Mouse (Mus musculus) cerebral cortex, adult 2 months (tissue): ENCODE data around the gene Tmem102.

Experiments
- WGBS: fragments of 180-500 bp; shearing (Covaris S2); methylation state at CpG from one replicate; pipeline ENCODE4 v1.1.7; 2018; 5-methylcytosine and 5-hydroxymethylcytosine counted together

Tmem102 gene

DNA sequence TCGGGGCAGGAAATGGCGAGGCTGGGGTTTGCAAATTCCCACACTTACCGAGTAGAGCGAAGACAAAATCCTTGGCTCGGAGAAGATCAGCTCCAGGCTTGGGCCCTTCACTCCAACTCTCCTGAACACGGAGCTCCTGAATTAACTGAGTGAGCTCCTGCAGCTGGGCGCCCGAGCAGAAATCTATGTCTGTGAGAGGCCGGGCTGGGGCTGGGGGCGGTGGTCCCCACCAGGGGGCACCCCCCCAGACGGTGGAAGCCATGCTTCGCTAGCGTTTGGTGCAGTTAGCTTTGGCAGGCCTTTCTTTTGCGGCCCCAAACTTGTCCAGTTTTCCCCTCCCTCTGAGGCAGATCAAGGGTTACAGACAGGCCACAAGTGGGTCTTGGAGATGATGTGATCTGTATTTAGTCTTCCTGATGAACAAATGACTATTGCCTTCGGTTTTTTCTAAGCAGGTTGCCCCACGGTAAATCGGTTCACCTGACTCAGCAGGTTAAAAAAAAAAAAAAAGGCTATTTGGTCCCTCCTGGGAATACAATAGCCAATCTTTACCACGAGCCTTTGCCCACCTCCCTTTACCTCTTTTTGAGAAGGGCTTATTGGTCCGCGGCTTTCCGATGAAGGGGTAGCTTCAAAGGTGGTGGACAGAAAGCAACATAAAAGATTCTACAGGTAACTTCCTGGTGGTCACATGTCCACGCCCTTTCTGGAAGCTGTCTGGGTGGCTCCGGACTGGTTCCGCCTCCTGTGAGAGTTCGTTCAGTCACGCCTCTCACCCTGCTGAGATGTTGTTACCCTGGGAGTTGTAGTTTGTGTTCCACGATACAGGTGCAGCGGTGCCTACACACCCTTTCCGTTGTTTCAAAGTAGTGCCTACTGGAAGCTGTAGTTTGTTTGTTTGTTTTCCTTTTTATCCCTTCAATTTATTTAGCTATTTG lies at the start of gene Tmem102:
Gene Tmem102, minus strand, starts transcription at position 653 of the 938 bp plus-strand sequence.
- 37% methylated on average over 29 of the region's 29 CpGs for WGBS

DNA sequence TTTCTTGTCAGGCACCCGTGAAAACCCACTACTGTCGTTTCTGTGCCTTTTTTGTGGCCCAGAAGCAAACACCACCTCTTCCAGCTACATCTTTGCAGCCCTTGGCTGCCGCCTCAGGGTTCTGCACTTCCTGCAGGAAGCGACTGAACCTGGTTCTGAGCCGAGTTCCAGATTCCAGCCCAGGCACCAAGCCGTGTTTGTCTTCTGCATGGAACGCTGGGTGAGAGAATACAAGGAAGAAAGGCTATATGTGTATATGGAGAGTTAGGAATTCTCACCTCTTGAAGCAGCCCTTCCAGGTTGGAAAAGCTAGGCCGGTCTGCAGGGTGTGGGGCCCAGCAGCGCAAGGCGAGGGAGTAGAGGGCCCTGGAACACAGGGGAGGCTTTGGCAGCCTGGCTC lies 49.3 kb upstream of the Tmem102 start:
- WGBS, result 67% methylated on average over 10 of the region's 10 CpGs

DNA sequence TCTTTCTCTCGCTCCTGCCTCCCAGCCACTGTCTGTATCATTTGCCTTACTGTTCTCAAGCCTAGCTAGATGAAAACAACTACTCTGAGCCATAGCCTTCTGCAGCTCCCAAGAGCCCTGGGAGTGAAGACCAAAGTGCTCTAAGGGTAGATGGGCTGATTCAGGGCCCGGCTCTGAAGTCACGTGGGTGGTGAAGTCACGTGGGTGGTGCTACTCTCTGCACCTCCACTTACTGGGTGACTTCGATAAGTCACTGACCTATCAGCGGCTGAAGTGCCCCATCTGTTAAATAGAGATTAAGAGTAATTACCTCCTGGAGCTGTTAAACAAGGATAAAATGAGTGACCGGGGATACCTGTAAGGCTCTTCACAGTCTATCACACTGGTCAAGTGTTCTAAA lies 48.6 kb upstream of the Tmem102 start:
- WGBS, result 72% methylated on average over 7 of the region's 7 CpGs

DNA sequence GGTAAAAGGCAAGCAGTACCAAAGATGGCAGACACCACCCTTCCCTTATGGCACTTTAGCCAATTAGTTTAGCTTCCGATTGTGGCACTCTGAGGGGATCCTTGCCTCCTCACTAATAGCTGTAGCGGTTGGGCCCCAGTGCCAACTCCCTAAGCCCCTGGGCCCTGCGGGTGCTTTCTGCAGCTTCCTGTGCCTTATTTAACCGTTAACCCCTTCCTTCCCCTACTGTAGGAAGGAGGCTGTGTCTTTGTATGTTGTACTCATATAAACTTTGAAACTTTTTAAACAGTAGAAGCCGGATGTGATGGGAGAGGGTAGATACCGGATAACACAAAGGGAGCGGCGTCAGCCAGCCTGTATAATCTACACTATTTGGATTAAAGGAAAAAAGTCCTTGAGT lies 45.3 kb upstream of the Tmem102 start:
- WGBS, result 68% methylated on average over 8 of the region's 8 CpGs

DNA sequence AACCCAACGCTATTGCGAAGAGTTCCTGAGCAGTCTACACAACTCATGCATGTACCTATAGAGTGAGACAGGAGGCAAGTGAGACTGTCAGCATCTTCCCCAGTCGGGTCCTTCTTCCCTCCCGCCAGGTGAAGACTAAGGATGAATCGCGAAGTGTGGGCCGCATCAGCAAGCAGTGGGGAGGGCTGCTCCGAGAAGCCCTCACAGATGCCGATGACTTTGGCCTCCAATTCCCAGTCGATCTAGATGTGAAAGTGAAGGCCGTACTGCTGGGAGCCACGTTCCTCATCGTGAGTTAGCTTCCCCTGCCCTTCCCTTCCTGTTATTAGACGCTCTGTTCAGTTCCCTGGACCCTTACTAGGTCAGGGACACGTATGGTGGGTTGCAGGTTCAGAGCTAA lies 44.5 kb upstream of the Tmem102 start:
- 89% methylated on average over 15 of the region's 15 CpGs for WGBS

DNA sequence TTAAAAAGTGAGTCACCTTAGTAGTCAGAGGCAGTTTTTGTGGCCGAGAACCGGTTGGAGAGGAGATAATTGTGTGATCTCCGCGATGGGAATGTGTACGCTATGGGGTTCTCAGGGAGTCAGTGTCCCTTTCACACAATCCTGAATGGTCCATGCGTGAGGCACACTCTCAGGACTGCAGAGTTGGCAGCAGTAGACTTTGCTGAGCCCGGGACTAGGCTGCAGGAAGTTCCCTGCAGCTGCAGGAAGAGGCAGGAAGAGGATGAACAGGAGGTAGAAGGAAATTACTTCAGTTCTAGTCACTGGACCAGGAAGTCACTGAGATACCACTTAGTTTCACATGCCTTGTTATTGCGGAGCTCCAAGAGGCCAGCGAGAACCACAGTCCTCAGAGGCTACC lies 43.7 kb upstream of the Tmem102 start:
- 74% methylated on average over 9 of the region's 9 CpGs for WGBS

DNA sequence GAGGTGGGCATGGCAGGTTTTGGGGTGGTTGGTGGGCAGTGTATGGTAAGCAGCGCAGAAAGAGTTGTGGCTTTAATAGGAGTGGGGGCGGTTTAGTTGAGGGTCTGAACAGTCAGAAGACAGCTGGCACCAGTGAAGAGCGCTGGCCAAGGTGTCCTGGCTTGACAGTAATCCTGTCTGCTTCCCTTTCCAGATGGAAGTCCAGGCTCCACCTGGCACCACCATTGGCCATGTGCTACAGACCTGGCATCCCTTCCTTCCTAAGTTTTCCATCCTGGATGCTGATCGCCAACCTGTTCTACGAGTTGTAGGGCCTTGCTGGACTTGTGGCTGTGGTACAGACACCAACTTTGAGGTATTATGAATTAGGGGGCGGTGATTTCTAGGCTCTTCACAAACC lies 42.6 kb upstream of the Tmem102 start:
- WGBS, result 93% methylated on average over 6 of the region's 6 CpGs

DNA sequence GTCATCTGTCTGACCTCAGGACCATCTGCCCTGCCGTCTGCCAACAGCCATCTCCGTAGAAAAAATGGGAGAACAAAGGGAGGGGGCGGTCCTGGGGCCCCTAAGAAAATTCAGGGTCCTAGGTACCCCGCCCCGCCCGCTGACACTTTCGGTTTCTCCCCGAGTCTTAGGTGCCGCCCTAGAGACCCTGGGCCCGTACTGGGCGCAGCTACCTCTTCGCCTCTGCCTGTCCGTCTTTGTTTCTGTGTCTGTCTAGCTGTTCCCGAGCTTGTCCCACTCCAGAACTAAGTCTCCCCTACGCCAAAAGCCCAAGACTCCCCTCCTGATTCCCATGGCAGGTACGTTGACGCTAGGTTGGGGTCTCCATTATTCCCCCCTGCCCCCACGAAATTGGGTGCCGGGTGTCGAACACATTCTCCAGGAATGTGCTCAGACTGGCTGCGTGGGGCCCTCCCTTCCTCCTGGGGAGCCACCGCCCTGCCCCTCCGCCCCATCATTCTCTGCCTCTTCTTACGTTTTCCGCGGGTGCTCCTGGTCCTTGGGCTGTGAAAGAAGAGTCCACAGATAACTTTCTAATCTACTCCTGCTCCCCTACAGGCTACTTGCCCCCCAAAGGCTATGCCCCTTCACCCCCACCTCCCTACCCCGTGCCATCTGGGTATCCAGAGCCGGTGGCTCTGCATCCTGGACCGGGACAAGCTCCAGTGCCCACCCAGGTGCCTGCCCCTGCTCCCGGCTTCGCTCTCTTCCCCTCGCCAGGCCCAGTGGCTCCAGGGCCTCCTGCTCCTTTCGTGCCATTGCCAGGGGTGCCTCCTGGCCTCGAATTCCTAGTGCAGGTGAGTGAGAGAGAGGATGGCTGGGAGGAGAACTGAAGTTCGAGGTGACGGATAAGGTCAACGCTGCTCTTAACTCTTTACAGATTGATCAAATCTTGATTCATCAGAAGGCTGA lies 41.6 kb upstream of the Tmem102 start:
- 17% methylated on average over 37 of the region's 37 CpGs for WGBS

DNA sequence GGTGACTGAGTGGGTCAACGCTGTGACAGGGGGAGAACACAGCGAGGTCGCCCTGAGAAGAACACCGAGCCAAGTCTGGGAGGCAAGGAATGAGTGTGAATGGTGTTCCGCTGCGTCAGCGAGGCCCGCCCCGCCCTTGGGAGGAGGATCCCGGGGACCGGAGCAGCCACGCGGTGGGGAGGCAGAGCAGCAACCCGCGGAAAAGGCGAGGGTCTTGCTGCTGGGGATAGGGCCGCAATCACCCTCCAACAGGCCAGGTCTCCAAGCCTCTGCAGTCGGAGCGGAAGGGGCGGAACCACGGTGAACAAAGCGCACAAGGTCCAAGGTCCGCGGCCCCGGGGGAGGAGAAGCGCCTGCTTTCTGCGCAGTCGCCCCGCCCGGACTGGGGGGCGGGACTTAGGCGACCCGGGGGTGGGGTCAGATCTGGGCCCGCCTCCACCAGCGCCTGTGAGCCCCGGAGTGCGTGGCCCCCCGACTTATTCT lies 40.8 kb upstream of the Tmem102 start, which contains the start of gene Plscr3:
Gene Plscr3, plus strand, starts transcription at position 179 of the 483 bp plus-strand sequence.
- under 1% methylated on average over 38 of the region's 38 CpGs for WGBS

DNA sequence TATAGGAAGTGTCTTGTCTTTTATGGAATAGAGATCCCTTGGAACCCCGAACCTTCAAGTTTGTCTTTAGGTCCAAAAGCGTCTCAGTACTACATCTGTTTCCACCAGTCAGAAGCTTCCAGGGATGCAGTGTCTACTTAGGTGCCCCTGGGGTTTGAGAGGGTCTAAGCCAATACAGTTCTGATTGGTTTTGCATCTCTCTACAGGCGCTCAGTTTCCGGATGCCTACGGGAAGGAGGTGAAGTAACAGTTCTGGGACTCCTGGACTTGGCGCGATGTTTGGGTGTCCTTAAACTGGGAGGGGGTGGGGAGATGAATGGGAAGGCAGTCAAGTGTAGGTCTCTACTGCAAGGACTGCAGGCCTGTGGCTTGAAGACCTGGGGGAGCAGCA lies 33.3 kb upstream of the Tmem102 start:
- WGBS, result 0% methylated on average over 7 of the region's 7 CpGs

DNA sequence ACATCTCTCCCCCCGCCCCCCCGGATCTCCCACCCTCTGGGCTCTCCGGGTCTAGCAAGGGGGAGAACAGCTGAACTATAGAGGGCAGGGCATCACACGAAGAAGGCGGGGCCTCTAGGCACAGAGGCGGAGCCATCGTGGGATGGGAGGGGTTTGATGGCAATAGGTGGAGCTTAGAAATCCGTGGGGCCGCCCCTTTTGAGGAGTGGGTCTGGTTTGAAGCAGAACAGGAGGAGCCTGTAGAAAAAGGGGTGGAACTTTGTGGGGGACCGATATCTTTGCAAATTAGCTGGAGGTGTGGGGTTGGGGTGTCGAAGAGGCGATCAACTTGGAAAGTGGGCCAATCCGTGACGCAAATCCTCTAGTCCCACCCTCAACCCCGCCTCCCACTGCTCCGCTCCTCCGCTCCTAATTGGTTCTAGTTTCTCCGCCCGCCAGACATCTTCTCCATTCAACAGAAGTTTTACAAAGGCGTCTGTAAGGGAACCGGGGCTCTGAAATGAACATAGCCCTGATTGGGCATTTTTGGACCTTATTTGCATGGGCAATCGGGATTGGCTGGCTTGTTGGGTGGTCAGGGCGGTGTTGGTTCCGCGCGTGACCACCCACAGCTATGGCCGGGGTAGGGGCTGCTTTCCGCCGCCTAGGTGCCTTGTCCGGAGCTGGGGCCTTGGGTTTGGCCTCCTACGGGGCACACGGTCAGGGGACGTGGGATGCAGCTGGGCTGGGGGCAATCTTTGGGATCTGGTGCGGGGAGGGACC lies 32.7 kb upstream of the Tmem102 start, which contains the start of gene Tmem256:
Gene Tmem256, plus strand, starts transcription at position 563 of the 762 bp plus-strand sequence.
- under 1% methylated on average over 34 of the region's 34 CpGs for WGBS

DNA sequence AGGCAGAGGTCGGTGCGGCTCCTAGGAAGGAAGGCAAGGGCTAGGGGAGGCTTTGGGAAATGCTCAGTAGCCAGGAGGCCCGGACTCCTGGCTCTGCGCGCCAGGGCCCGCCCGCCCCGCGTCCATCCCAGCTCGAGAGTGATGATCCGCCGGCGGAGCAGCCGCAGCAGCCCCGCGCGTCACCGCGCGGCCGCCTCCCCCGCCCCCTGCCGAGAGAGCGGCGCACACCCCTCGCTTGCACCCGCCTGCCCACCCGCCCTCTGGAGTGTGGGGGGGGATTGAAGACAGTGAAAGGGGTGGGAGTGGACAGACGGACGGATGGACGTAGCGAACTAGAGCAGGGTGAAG lies 32.2 kb upstream of the Tmem102 start, which contains the start of gene Nlgn2:
Gene Nlgn2, minus strand, starts transcription at position 181 of the 348 bp plus-strand sequence.
- WGBS, result under 1% methylated on average over 32 of the region's 32 CpGs

DNA sequence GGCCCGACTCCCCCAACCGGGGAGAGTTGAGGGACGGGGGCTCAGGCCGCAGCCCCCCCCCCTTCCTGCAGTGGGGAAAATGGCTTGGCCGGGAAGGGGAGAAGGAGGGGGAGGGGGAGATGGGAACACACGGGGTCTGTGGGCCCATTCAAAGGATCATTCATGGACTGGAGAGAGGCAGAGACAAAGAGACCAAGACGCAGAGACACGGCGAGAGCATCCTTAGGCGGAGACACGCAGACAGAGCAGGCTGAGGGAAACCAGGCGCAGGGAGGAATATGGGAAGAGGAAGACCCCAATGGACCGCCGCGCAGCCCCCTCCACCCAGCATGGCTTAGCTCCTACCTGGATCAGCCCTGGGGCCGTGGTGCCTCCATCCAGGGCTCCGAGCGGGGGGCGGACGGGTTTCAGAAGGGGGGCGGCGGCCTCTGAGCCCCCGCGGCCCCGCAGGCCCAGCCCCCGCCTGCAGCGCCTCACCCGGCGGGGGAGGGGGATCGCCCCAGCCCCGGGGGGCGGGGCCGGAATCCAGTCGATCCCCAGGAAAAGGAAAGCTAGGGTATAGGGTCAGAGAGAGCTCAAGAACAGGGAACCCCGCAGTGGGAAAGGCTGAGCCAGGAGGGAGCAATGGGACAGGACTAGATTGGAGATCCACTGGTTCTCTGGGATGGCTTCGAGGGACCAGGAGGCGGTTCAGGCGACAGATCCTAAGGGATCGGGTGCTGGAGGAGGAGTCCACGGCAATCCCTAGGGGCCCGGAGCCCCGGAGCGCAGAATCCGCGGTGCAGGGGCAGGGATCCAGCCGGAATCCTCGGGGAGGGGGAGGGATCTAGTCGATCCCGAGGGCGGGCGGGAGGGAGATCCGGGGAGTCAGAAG lies 31.5 kb upstream of the Tmem102 start:
- WGBS, result 1% methylated on average over 52 of the region's 52 CpGs

DNA sequence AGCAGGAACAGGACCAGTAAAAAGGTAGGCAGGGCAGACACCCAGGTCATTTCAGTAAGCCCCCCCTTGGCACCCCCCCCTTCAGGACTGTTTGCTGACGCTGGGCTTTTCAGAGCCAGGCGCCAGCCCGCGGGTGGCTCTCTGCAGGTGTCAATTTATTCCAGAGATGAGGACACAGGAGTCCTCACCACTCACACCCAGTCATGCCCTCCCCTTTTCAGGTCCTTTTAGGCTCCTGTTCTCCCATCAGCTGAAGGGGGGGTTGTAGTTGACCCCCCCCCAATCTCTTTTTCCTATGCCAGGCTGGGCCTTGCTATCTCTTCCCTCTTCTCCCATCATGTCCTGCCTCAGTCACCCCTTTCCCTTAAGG lies 30.5 kb upstream of the Tmem102 start:
- 13% methylated on average over 4 of the region's 4 CpGs for WGBS

DNA sequence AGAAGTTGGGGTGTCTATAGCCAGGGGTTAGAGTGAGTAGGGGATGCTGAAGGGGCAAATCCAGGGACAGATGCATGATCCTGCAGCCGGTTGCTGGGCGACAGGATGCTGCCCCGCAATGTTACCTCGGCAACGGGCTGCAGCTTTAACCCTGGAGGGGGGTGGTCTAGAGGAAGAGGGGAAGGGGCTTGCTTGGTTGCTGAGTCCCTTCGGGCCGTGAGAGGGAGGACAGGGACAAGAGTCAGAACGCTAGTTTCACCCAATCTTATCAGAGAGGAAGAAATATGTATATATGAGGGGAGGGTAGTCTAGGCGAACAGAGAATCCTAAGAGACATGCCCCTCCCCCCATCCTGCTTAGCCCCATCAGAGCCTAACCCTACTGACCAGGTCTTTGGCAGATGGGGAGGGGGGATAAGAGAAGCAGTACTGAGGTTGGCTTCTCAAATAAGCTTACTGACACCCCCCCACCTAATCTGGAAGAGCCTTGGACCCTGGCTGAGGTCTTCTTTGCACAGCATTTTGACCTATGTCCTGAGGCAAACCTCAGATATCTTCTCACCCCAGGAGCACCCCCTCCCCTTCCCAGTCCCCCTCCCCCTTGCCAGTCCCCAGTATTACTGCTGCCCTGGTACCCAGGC lies 30.0 kb upstream of the Tmem102 start:
- WGBS, result 19% methylated on average over 9 of the region's 9 CpGs

DNA sequence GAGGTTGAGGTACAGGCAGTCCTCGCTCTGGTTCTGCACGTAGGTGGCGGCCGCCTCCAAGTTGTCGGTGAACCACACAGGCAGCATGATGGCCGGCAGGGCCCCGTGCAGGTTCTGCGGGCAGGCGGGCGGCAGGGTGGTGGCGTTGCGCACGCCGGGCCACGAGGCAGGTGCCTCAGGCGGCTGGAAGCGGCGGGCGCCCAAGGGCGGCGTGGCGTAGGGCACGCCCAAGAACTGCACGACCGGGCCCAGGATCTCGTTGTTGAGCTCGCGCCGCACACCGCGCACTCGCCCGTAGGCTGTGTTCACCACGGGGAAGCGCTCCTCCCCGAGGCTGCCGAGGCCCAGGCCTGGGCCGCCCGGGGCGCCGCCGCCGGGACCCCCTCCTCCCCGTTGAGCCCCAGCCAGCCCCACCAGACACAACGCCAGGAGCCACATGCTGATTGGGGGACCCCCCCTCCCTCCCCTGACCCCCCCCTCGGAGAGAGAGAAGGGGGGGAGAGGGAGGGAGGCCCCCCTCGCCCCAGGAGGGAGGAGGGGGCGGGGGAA lies 28.7 kb upstream of the Tmem102 start:
- WGBS, result 10% methylated on average over 45 of the region's 48 CpGs

DNA sequence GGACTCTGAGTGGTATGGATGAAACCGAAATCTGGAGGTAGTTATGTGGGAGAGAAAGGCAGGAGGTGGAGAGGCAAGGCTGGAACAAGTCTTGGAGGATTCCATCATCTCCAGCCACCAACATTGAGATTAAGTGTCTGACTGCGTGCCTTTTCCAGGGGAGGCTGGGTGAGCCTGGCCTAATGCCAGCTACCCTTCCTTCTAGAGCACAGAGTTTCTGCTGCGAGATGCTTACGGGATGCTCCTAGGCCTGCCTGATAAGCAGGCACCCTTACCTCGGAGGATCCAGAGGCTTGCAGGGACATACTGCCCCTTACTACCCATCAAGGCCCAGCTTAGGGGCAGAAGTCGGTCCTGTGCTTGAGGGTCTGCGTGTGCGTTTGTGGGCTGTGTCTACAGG lies 28.1 kb upstream of the Tmem102 start:
- WGBS, result 37% methylated on average over 8 of the region's 8 CpGs

DNA sequence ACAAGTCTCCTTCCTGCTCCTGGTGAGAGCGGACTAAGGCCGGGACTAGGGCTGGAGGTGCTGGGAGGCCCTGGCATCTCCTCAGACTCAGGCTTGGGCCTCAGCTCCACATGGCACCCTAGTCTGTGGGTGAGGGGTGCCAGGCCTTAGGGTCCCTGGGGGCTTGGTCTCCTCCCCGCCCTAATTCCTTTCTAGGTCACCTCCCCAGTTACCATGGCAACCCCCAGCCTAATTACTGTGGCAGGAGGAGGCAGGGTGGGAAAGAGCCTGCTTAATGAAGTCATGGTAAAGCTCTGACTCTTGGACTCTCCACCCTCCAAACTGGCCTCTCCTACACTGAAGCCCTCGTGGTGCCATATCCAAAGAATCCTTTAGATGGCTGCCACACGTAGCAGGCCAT lies 23.4 kb upstream of the Tmem102 start:
- 67% methylated on average over 5 of the region's 5 CpGs for WGBS

DNA sequence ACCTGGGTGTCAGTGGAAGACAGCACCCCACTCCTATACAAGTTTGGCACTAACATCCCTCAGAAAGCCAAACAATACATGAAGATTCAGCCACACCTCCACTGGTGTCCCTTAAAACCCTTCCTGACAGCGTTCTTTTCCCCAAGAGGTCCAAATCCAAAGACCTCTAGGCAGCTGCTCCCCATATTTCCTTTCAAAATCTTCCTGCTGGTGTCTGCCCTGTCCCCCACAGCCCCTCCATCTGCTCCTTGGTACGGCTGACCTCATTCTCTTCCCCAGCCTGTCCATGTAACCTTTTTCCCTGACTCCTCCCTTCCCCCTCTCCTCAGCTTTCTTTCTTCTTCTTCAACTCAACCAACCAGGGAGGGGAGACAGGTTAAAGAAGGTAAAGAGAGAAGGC lies 18.0 kb upstream of the Tmem102 start:
- WGBS, result 73% methylated on average over 2 of the region's 2 CpGs

DNA sequence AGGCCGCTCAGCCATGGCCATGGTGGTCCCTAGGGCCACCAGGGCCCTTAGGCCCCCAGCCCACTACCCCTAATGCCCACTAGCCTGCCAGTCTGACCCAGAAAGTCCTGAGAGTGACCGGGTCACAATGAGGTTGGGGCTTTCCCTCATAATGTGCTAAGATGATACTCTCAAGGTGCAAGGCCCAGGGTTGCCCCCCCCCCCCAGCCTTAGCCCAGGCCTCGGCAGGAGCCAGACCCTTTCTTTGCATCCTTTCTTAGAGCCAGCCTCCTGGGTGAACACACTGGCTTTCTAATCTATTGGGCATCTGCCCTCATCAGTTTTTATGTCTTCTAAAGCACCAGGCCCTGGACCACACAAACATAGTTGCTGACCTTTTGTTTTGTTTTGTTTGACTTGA lies 16.7 kb upstream of the Tmem102 start, which contains the start of gene Spem1:
Gene Spem1, minus strand, starts transcription at position 101 of the 400 bp plus-strand sequence.
- WGBS, result 87% methylated on average over 3 of the region's 3 CpGs
